Mouse (Mus musculus) splenic B cell, adult 2 months (primary cell): ENCODE measurements around the gene AI854703.

Experiments used
- DNase-seq: peaks from one replicate; pipeline ENCODE4 v3.0.0-alpha.2; 2011; ENCODE audit warnings: low read depth, low spot score
- H3K27me3 ChIP-seq: 2 replicates; pipeline ENCODE4 v1.6.1; 2012; ENCODE audit warnings: mild to moderate bottlenecking, low read length, moderate library complexity, mixed read lengths; ENCODE audit not compliant: control insufficient read depth, poor library complexity, insufficient read depth, severe bottlenecking
- H3K36me3 ChIP-seq: 2 replicates; pipeline ENCODE4 v1.6.1; 2012; ENCODE audit warnings: mild to moderate bottlenecking, low read length, moderate library complexity, mixed read lengths; ENCODE audit not compliant: control insufficient read depth, poor library complexity, insufficient read depth, severe bottlenecking

The AI854703 gene

DNA sequence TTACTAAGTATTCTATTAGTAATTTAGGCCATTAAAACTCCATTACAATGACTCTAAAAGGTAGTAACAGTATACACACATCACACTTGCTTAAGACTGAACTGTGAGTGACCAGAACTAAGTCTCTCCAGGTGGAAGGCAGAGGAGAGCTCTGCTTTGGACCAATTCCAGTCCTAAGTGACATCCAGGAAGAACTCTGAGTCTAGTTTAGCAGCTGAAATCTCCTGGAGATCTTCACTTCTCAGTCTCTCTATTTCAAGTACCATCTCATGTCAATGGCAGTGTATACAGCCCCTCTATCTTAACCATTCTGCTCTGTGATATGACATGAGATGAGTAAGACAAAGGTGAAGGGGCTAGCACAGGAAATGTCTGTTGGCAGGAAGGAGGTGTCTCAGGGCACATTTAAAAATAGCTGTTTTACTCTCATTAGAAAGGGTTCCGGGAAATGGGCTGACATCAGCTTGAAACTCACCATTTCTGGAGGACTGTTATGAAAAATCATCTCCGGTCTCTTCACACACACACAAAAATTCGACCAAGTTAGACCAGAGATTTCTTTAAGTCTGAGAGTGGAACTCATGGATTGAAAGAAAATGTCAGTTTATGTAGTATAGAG is 55.0 kb downstream of the AI854703 start:
- Histone ChIP-seq H3K27me3 (no peaks in the 10 kb centered on the region), H3K36me3 (peaks cover 6% of the 10 kb centered on the region)
- DNase-seq = peak; percentile 58

- no peak for DNase-seq
- Histone ChIP-seq H3K36me3 (peaks cover 8% of the 10 kb centered on the region), H3K27me3 (no peaks in the 10 kb centered on the region)
Measured at GRCm38 (mm10) chr6:48682271-48682670, 55.7 kb downstream of the AI854703 start.
